Mouse (Mus musculus): ENCODE measurements at regions not wholly inside any gene's neighbourhood (a gene's known extent, or its start where the extent isn't known, plus 50 kb on each side); places are given as distances from the start of the nearest gene placed in this dataset.

DNA sequence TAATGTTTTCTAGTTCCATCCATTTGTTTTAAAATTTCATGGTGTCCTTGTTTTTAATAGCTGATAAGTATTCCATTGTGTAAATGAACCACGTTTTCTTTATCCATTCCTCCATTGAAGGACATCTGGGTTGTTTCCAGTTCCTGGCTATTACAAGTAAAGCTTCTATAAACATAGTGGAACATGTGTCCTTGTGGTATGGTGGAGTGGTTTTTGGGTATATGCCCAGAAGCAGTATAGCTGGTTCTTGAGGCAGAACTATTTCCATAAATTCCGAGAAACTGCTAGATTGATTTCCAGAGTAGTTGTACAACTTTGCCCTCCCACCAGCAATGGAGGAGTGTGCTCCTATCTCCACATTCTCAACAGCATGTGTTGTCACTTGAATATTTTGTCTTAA is 858.8 kb downstream of the Car8 start:
- TF ChIP-seq CTCF (IDR thresholded peaks at IDR 0.05; ENCODE audit: low read depth) (no peak), EP300 (IDR thresholded peaks at IDR 0.05; ENCODE audit: low read depth) (no peak)

Data from heart, postnatal 0 days (tissue).